Mouse (Mus musculus) stomach, embryonic 15.5 days (tissue): Measurements from ENCODE around the gene Lrtm1. TPM values are rescaled to one million over a fixed set of nuclear protein-coding genes. Genes with fewer than 3 reads are reported as not detected.

Source experiments
- ATAC-seq: fragments of 200-750 bp; cut with Nextera tagmentation; 2 replicates; pipeline ENCODE4 v1.8.0; 2017; ENCODE audit warnings: low read depth, moderate number of reproducible peaks, moderate TSS enrichment; ENCODE audit not compliant: insufficient read depth, low FRiP score
- H3K27ac ChIP-seq: fragments of 300-500 bp; sonication (generic); 2 replicates; pipeline ENCODE4 v1.5.1; 2015; ENCODE audit warnings: mild to moderate bottlenecking, inconsistent platforms
- H3K27me3 ChIP-seq: fragments of 300-500 bp; sonication (generic); replicated peaks from 2 replicates; pipeline ENCODE4 v1.6.1; 2015; ENCODE audit warnings: inconsistent platforms
- H3K36me3 ChIP-seq: fragments of 300-500 bp; sonication (generic); 2 replicates; pipeline ENCODE4 v1.6.1; 2015; ENCODE audit warnings: inconsistent platforms
- H3K4me1 ChIP-seq: fragments of 300-500 bp; sonication (generic); 2 replicates; pipeline ENCODE4 v1.6.1; 2015; ENCODE audit warnings: inconsistent platforms
- H3K4me2 ChIP-seq: fragments of 300-500 bp; sonication (generic); 2 replicates; pipeline ENCODE4 v1.6.1; 2015; ENCODE audit warnings: mild to moderate bottlenecking, inconsistent platforms
- H3K4me3 ChIP-seq: fragments of 300-500 bp; sonication (generic); replicated peaks from 2 replicates; pipeline ENCODE4 v1.5.1; 2015; ENCODE audit warnings: inconsistent platforms
- H3K9ac ChIP-seq: fragments of 300-500 bp; sonication (generic); 2 replicates; pipeline ENCODE4 v1.6.1; 2015; ENCODE audit warnings: inconsistent platforms
- H3K9me3 ChIP-seq: fragments of 300-500 bp; sonication (generic); 2 replicates; pipeline ENCODE4 v1.6.1; 2016; ENCODE audit warnings: inconsistent platforms
- WGBS: fragments of 180-500 bp; shearing (Covaris S2); methylation state at CpG from one replicate; pipeline ENCODE4 v1.1.7; 2015; 5-methylcytosine and 5-hydroxymethylcytosine counted together
- polyA plus RNA-seq: library from polyadenylated mRNA; unstranded; fragments of >200 nt; fragmentation: Nextera tagmentation; extraction: Ambion mirVana; gene quantifications from 2 replicates; pipeline ENCODE4 v1.2.1, GENCODE M21; 2015

The Lrtm1 gene
- polyA plus RNA-seq, 1 experiment from 2014 or later, result 0.06 TPM

- 57% methylated on average over 5 of the region's 5 CpGs for WGBS
- H3K27me3 ChIP-seq, result no peaks in the 10 kb centered on the region
- no peak overlapping the region for H3K4me3 ChIP-seq
- no peak overlapping the region for H3K4me2 ChIP-seq
- H3K27ac ChIP-seq, result no peak overlapping the region
- no peak for ATAC-seq
- no peak overlapping the region for H3K9ac ChIP-seq
- H3K4me1 ChIP-seq, result no peaks in the 10 kb centered on the region
- H3K9me3 ChIP-seq, result no peaks in the 10 kb centered on the region
- H3K36me3 ChIP-seq, result no peaks in the 10 kb centered on the region
These were observed 2.1 kb upstream of the Lrtm1 start for GRCm38 (mm10) chr14:29015896-29016295.

GRCm38 (mm10) chr14:29018316-29019000 is 450 bp downstream of the Lrtm1 start:
- no peaks in the 10 kb centered on the region for H3K4me1 ChIP-seq
- H3K9ac ChIP-seq, result no peak overlapping the region
- H3K27ac ChIP-seq, result no peak overlapping the region
- 53% methylated on average over 7 of the region's 7 CpGs for WGBS
- ATAC-seq, result no peak
- no peaks in the 10 kb centered on the region for H3K27me3 ChIP-seq
- no peaks in the 10 kb centered on the region for H3K36me3 ChIP-seq
- H3K4me3 ChIP-seq, result no peak overlapping the region
- no peak overlapping the region for H3K4me2 ChIP-seq
- H3K9me3 ChIP-seq, result no peaks in the 10 kb centered on the region

GRCm38 (mm10) chr14:29021295-29021694 is 3.3 kb downstream of the Lrtm1 start:
- no peak for ATAC-seq
- Histone ChIP-seq H3K27ac (no peak overlapping the region), H3K4me3 (no peak overlapping the region)

DNA sequence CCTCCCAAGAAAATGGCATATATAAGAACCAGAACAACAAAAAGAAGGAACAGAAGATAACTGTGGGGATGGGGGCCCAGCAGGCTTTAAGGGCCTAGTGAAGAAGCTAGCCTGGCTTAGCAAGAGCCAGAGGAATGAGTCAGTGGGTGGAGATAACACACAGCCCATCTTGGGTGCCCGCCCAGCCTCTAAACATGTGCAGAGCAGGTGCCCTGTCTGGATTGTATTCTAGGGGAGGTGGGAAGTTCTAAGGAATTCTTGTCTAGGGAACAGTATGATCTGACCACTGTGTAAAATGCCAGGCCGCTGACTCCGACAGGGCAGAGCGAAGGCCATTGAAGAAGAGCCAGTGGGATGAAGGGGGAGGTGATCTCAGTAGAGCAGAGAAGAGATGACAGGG is 5.2 kb downstream of the Lrtm1 start:
- Histone ChIP-seq H3K4me1 (no peaks in the 10 kb centered on the region), H3K9me3 (no peaks in the 10 kb centered on the region), H3K27me3 (no peaks in the 10 kb centered on the region), H3K4me3 (no peak overlapping the region), H3K27ac (no peak overlapping the region), H3K4me2 (no peak overlapping the region), H3K36me3 (no peaks in the 10 kb centered on the region), H3K9ac (no peak overlapping the region)
- 97% methylated on average over 4 of the region's 4 CpGs for WGBS
- ATAC-seq, result no peak

More at GRCm38 (mm10) chr14:29021295-29021694, 3.3 kb downstream of the Lrtm1 start:
- Histone ChIP-seq H3K9ac (no peak overlapping the region), H3K27me3 (no peaks in the 10 kb centered on the region), H3K36me3 (no peaks in the 10 kb centered on the region), H3K4me1 (no peaks in the 10 kb centered on the region), H3K9me3 (no peaks in the 10 kb centered on the region), H3K4me2 (no peak overlapping the region)
- 71% methylated on average over 4 of the region's 4 CpGs for WGBS

GRCm38 (mm10) chr14:29025335-29025734 is 7.3 kb downstream of the Lrtm1 start:
- Histone ChIP-seq H3K4me3 (no peak overlapping the region), H3K9ac (no peak overlapping the region), H3K9me3 (no peaks in the 10 kb centered on the region), H3K27me3 (no peaks in the 10 kb centered on the region), H3K27ac (no peak overlapping the region), H3K36me3 (no peaks in the 10 kb centered on the region), H3K4me1 (no peaks in the 10 kb centered on the region), H3K4me2 (no peak overlapping the region)
- WGBS, result 81% methylated on average over 6 of the region's 6 CpGs
- no peak for ATAC-seq

- 80% methylated on average over 5 of the region's 5 CpGs for WGBS
- Histone ChIP-seq H3K4me2 (no peak overlapping the region), H3K4me3 (no peak overlapping the region), H3K27ac (no peak overlapping the region), H3K27me3 (no peaks in the 10 kb centered on the region), H3K9ac (no peak overlapping the region), H3K9me3 (no peaks in the 10 kb centered on the region), H3K4me1 (no peaks in the 10 kb centered on the region), H3K36me3 (no peaks in the 10 kb centered on the region)
- no peak for ATAC-seq
These were observed 9.3 kb downstream of the Lrtm1 start for GRCm38 (mm10) chr14:29027276-29027675.

- no peaks in the 10 kb centered on the region for H3K27me3 ChIP-seq
- 82% methylated on average over 6 of the region's 6 CpGs for WGBS
- H3K9ac ChIP-seq, result no peak overlapping the region
- no peak overlapping the region for H3K4me2 ChIP-seq
- no peaks in the 10 kb centered on the region for H3K36me3 ChIP-seq
- H3K4me1 ChIP-seq, result no peaks in the 10 kb centered on the region
- no peak for ATAC-seq
- no peak overlapping the region for H3K27ac ChIP-seq
- no peak overlapping the region for H3K4me3 ChIP-seq
- H3K9me3 ChIP-seq, result no peaks in the 10 kb centered on the region
These were observed 10.5 kb downstream of the Lrtm1 start for GRCm38 (mm10) chr14:29028391-29029106.

DNA sequence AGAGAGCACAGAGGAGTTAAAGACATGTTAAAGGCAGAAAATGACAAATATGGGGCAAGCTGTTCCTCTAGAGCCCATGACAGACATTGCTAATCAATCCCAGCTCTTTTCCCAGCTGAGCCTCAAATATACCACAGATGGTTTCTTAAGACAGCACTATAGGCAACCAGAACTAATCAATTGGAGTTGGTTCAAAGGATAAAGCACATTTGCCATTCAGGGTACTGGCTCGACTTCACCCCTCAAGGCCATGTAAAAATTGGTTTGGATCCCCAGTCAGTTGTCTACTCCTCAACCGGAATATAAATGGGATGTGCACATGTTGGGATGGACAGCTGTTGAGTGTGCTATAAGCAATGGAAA is 11.1 kb downstream of the Lrtm1 start:
- Histone ChIP-seq H3K4me3 (no peak overlapping the region), H3K36me3 (no peaks in the 10 kb centered on the region), H3K9me3 (no peaks in the 10 kb centered on the region), H3K27me3 (no peaks in the 10 kb centered on the region), H3K4me1 (no peaks in the 10 kb centered on the region), H3K4me2 (no peak overlapping the region), H3K9ac (no peak overlapping the region), H3K27ac (no peak overlapping the region)
- 77% methylated on average over 2 of the region's 2 CpGs for WGBS
- ATAC-seq, result no peak

DNA sequence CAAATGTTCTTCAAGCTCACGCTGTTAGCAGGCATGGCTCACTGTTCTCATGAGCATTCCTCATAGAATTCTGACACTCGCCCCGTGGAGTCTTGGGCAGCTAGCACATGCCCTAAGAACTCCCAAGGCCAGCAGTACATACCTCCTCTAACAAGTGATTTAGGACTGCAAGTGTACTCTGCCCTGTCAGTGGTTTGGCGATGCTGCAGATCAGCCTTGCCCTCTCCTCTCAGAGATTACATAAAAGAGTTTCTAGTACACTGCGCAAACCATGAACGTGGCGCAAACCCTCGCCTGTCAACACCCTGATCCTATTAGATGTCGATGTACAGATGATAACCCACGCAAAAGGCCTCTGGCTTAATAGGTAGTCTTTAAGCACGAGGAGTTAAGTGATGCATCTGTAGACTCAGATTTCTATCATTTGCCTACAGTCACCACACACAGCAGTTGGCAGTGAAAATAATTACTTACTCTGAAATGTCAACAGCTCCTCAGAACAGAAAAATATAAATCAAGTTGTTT is 11.9 kb downstream of the Lrtm1 start:
- no peaks in the 10 kb centered on the region for H3K4me1 ChIP-seq
- no peak overlapping the region for H3K9ac ChIP-seq
- H3K4me2 ChIP-seq, result no peak overlapping the region
- no peaks in the 10 kb centered on the region for H3K36me3 ChIP-seq
- 75% methylated on average over 11 of the region's 11 CpGs for WGBS
- no peaks in the 10 kb centered on the region for H3K27me3 ChIP-seq
- no peak overlapping the region for H3K27ac ChIP-seq
- H3K9me3 ChIP-seq, result no peaks in the 10 kb centered on the region
- no peak overlapping the region for H3K4me3 ChIP-seq
- ATAC-seq, result no peak

DNA sequence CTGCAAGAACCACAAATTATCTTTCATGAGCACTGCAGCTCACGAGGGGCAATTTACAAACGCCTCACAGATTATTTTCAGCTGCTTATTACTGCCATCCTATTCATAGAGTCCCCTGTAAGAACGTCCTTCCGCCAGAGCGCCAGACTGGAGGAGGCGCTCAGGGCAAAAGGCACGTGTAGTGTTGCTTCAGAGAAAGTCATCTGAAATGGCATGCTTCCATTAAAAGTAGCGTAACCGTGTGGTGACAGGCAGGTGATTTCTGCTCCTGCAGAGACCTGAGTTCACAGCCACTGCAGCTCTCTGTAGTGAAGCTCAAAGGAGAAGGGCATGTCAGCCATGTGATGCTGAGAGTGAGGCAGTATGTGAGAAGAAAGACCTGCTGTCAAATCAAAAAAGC is 12.5 kb downstream of the Lrtm1 start:
- 71% methylated on average over 9 of the region's 9 CpGs for WGBS
- Histone ChIP-seq H3K4me1 (no peaks in the 10 kb centered on the region), H3K27ac (no peak overlapping the region), H3K4me2 (no peak overlapping the region), H3K4me3 (no peak overlapping the region), H3K9ac (no peak overlapping the region), H3K9me3 (no peaks in the 10 kb centered on the region), H3K36me3 (no peaks in the 10 kb centered on the region), H3K27me3 (no peaks in the 10 kb centered on the region)
- ATAC-seq, result no peak

DNA sequence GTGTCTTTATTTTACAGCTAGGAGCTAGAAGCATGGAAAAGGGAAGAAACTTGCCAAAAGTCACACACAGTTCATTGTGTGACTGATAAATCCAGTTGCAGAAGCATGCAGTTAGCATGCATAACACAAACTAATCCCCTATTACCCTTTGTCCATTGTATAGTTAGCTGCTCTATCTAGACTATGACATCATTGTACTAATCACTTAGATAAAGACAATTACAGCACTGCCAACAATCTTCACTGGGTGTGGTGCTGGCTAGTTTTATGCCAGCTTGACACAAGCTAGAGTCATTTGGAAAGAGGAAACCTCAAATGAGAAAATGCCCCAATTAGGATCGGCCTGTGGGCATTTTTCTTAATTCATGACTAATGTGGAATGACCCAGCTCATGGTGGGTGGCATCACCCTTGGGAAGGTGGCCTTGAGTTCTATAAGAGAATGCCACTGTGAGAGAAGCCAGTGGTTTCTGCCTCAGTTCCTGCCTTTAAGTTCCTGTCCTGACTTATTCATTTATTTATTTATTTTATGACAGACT is 13.9 kb downstream of the Lrtm1 start:
- no peak overlapping the region for H3K27ac ChIP-seq
- 82% methylated on average over 1 of the region's 1 CpGs for WGBS
- no peaks in the 10 kb centered on the region for H3K4me1 ChIP-seq
- no peak overlapping the region for H3K4me2 ChIP-seq
- H3K9me3 ChIP-seq, result no peaks in the 10 kb centered on the region
- H3K4me3 ChIP-seq, result no peak overlapping the region
- no peak overlapping the region for H3K9ac ChIP-seq
- ATAC-seq, result no peak
- no peaks in the 10 kb centered on the region for H3K36me3 ChIP-seq
- no peaks in the 10 kb centered on the region for H3K27me3 ChIP-seq

DNA sequence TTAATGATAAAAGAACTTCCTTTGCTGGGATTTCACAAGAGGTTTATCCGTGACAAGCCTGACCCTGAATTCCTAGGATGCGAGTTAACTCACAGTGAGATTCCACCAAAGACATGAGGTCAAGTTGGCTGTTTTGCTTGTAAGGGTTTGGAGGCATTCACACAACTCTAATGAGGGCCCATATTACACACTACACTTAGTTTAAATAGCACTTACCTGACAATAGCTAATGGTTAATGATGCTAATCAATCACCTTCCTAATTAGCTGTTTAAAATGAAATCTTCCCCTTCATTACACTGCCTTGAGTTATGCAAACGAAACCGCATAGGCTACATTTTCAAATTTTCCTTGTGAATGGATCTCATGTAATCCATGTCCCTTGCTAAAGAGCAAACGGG is 20.2 kb downstream of the Lrtm1 start:
- H3K4me2 ChIP-seq, result no peak overlapping the region
- H3K27ac ChIP-seq, result no peak overlapping the region
- H3K9ac ChIP-seq, result no peak overlapping the region
- H3K4me3 ChIP-seq, result no peak overlapping the region
- H3K27me3 ChIP-seq, result no peaks in the 10 kb centered on the region
- ATAC-seq, result no peak
- WGBS, result 68% methylated on average over 5 of the region's 5 CpGs
- H3K9me3 ChIP-seq, result no peaks in the 10 kb centered on the region
- H3K36me3 ChIP-seq, result no peaks in the 10 kb centered on the region
- H3K4me1 ChIP-seq, result no peaks in the 10 kb centered on the region
